Mouse (Mus musculus): ENCODE results near the gene Sgsm1. TPM values are rescaled to one million over a fixed set of nuclear protein-coding genes. Genes with fewer than 3 reads are reported as not detected.
A peak's percentile ranks its signal among the peaks of the same experiment; 100 is the strongest.

Gene Sgsm1
- polyA plus RNA-seq, 1 experiment: 11.7 TPM

GRCm38 (mm10) chr5:113332899-113333298 is 22.3 kb upstream of the Sgsm1 start:
- TF ChIP-seq EP300 (IDR thresholded peaks at IDR 0.05; ENCODE audit: insufficient read depth, low read depth, low read length) (0 out of 2 replicates have a peak, but pooled peaks have one; percentile 28), CTCF (IDR thresholded peaks at IDR 0.05; ENCODE audit: low read depth, low read length) (no peak), POLR2A (IDR thresholded peaks at IDR 0.05; ENCODE audit: insufficient read depth, low read length) (no peak)
- H3K9ac ChIP-seq (ENCODE audit: low read depth, poor library complexity, severe bottlenecking): peak overlapping the region; percentile 49
- H3K27ac ChIP-seq (ENCODE audit: insufficient read depth, low read length): 0 out of 2 replicates have a peak overlapping the region, but pooled peaks have one; percentile 54

DNA sequence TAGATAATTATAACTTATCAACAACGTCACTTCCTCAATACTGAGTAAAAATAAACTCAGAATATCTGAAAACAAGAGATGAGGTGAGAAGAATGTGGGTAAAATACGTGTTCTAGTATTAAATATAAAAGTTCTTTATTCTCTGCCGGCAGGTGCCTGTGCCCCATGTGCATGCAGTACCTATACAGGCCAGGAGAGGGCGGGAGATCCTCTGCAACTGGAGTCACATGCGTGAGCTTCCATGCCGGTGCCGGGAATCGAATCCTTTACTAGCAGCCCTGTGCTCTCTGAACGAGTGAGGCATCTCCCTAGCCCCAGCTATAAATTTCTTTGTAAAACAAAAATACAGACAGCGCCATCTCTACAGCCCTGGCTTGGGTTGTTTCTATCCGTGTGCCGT is 21.7 kb upstream of the Sgsm1 start:
- Histone ChIP-seq H3K4me1 (ENCODE audit: control insufficient read depth, insufficient read depth, low read length) (peaks cover 9% of the 10 kb centered on the region), H3K27me3 (ENCODE audit: control insufficient read depth, insufficient read depth, low read length, poor library complexity, severe bottlenecking) (no peaks in the 10 kb centered on the region), H3K4me3 (ENCODE audit: low read depth, low read length) (peak overlapping the region; percentile 49)

More at GRCm38 (mm10) chr5:113332899-113333298, 22.3 kb upstream of the Sgsm1 start:
- H3K4me1 ChIP-seq (ENCODE audit: control insufficient read depth, insufficient read depth, low read length): peaks cover 11% of the 10 kb centered on the region
- H3K27me3 ChIP-seq (ENCODE audit: control insufficient read depth, insufficient read depth, low read length, poor library complexity, severe bottlenecking): no peaks in the 10 kb centered on the region
- H3K4me3 ChIP-seq (ENCODE audit: low read depth, low read length): no peak overlapping the region
- H3K36me3 ChIP-seq (ENCODE audit: control insufficient read depth, insufficient read depth, low read length, poor library complexity, severe bottlenecking): no peaks in the 10 kb centered on the region
- H3K9me3 ChIP-seq (replicated peaks; ENCODE audit: control insufficient read depth, insufficient read depth, low read length, poor library complexity, severe bottlenecking): no peaks in the 10 kb centered on the region

GRCm38 (mm10) chr5:113330202-113330601 is 19.6 kb upstream of the Sgsm1 start:
- Histone ChIP-seq H3K4me3 (ENCODE audit: low read depth, low read length) (no peak overlapping the region), H3K9ac (ENCODE audit: low read depth, poor library complexity, severe bottlenecking) (no peak overlapping the region), H3K27me3 (ENCODE audit: control insufficient read depth, insufficient read depth, low read length, poor library complexity, severe bottlenecking) (no peaks in the 10 kb centered on the region), H3K27ac (ENCODE audit: insufficient read depth, low read length) (peak overlapping the region; percentile 94), H3K9me3 (replicated peaks; ENCODE audit: control insufficient read depth, insufficient read depth, low read length, poor library complexity, severe bottlenecking) (no peaks in the 10 kb centered on the region), H3K36me3 (ENCODE audit: control insufficient read depth, insufficient read depth, low read length, poor library complexity, severe bottlenecking) (no peaks in the 10 kb centered on the region), H3K4me1 (ENCODE audit: control insufficient read depth, insufficient read depth, low read length) (peaks cover 17% of the 10 kb centered on the region)
- TF ChIP-seq EP300 (IDR thresholded peaks at IDR 0.05; ENCODE audit: insufficient read depth, low read depth, low read length) (peak; percentile 97), POLR2A (IDR thresholded peaks at IDR 0.05; ENCODE audit: insufficient read depth, low read length) (no peak)

More for the DNA sequence above, 21.7 kb upstream of the Sgsm1 start:
- H3K9me3 ChIP-seq (replicated peaks; ENCODE audit: control insufficient read depth, insufficient read depth, low read length, poor library complexity, severe bottlenecking): no peaks in the 10 kb centered on the region
- no peak for TF ChIP-seq POLR2A (IDR thresholded peaks at IDR 0.05; ENCODE audit: insufficient read depth, low read length)
- TF ChIP-seq CTCF (IDR thresholded peaks at IDR 0.05; ENCODE audit: low read depth, low read length): peak; percentile 89
- TF ChIP-seq EP300 (IDR thresholded peaks at IDR 0.05; ENCODE audit: insufficient read depth, low read depth, low read length): peak; percentile 73
- H3K27ac ChIP-seq (ENCODE audit: insufficient read depth, low read length): peak overlapping the region; percentile 54
- peak overlapping the region; percentile 49 for H3K9ac ChIP-seq (ENCODE audit: low read depth, poor library complexity, severe bottlenecking)
- no peaks in the 10 kb centered on the region for H3K36me3 ChIP-seq (ENCODE audit: control insufficient read depth, insufficient read depth, low read length, poor library complexity, severe bottlenecking)

DNA sequence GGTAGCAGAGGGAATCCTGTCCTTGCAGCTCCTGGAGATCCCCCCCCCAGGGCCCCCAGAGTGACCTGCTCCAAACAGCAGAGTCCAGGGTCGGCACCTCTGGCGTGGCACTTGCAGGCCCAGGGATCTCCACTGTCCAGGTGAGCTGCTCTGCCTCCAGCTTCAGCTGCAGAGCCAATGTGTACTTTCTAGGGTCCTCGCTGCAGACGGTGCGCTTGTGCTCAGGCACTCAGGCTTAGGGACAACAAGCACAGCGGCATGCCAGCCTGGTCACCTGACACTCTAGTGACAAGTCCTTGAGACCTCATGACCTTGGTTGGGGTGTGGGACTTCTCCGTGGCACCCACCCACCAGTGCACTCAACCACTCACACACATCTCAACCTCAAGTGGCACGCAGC is 18.9 kb upstream of the Sgsm1 start:
- peak overlapping the region; percentile 94 for H3K27ac ChIP-seq (ENCODE audit: insufficient read depth, low read length)
- H3K4me3 ChIP-seq (ENCODE audit: low read depth, low read length): no peak overlapping the region
- peaks cover 19% of the 10 kb centered on the region for H3K4me1 ChIP-seq (ENCODE audit: control insufficient read depth, insufficient read depth, low read length)
- H3K9me3 ChIP-seq (replicated peaks; ENCODE audit: control insufficient read depth, insufficient read depth, low read length, poor library complexity, severe bottlenecking): no peaks in the 10 kb centered on the region
- peak; percentile 69 for TF ChIP-seq EP300 (IDR thresholded peaks at IDR 0.05; ENCODE audit: insufficient read depth, low read depth, low read length)
- TF ChIP-seq POLR2A (IDR thresholded peaks at IDR 0.05; ENCODE audit: insufficient read depth, low read length): no peak
- no peaks in the 10 kb centered on the region for H3K27me3 ChIP-seq (ENCODE audit: control insufficient read depth, insufficient read depth, low read length, poor library complexity, severe bottlenecking)
- no peak overlapping the region for H3K9ac ChIP-seq (ENCODE audit: low read depth, poor library complexity, severe bottlenecking)
- no peaks in the 10 kb centered on the region for H3K36me3 ChIP-seq (ENCODE audit: control insufficient read depth, insufficient read depth, low read length, poor library complexity, severe bottlenecking)

- Histone ChIP-seq H3K9me3 (replicated peaks; ENCODE audit: control insufficient read depth, insufficient read depth, low read length, poor library complexity, severe bottlenecking) (no peaks in the 10 kb centered on the region), H3K27ac (ENCODE audit: insufficient read depth, low read length) (peak overlapping the region; percentile 86), H3K4me3 (ENCODE audit: low read depth, low read length) (peak overlapping the region; percentile 76), H3K4me1 (ENCODE audit: control insufficient read depth, insufficient read depth, low read length) (peaks cover 12% of the 10 kb centered on the region), H3K27me3 (ENCODE audit: control insufficient read depth, insufficient read depth, low read length, poor library complexity, severe bottlenecking) (no peaks in the 10 kb centered on the region), H3K36me3 (ENCODE audit: control insufficient read depth, insufficient read depth, low read length, poor library complexity, severe bottlenecking) (peaks cover 2% of the 10 kb centered on the region; the same call in 1 of the 2 replicates), H3K9ac (ENCODE audit: low read depth, poor library complexity, severe bottlenecking) (peak overlapping the region; percentile 32)
- TF ChIP-seq EP300 (IDR thresholded peaks at IDR 0.05; ENCODE audit: insufficient read depth, low read depth, low read length) (peak; percentile 88), CTCF (IDR thresholded peaks at IDR 0.05; ENCODE audit: low read depth, low read length) (no peak), POLR2A (IDR thresholded peaks at IDR 0.05; ENCODE audit: insufficient read depth, low read length) (peak; percentile 23)
Observed at GRCm38 (mm10) chr5:113323784-113324638, 13.4 kb upstream of the Sgsm1 start.

DNA sequence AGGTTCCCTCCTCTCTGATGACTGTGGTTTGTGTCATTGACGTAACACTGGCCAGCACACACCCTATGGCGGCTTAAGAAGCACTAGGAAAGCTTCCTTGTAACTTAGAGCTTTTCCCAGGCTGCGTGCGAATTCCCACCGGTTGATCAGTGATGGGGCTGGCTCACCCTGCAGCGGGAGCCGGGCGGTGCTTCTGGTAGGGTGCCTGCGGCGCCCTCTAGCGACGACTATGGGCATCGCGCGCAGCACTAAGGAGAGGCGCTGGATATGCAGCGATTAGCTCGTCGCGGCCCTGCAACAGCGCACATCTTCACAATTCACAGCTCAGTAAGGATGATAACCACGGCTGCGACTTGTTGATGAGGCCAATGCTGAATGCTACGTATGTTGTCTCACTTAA is 3.4 kb upstream of the Sgsm1 start:
- peaks cover 1% of the 10 kb centered on the region for H3K4me1 ChIP-seq (ENCODE audit: control insufficient read depth, insufficient read depth, low read length)
- no peaks in the 10 kb centered on the region for H3K9me3 ChIP-seq (replicated peaks; ENCODE audit: control insufficient read depth, insufficient read depth, low read length, poor library complexity, severe bottlenecking)
- H3K27me3 ChIP-seq (ENCODE audit: control insufficient read depth, insufficient read depth, low read length, poor library complexity, severe bottlenecking): no peaks in the 10 kb centered on the region
- H3K27ac ChIP-seq (ENCODE audit: insufficient read depth, low read length): no peak overlapping the region
- no peaks in the 10 kb centered on the region for H3K36me3 ChIP-seq (ENCODE audit: control insufficient read depth, insufficient read depth, low read length, poor library complexity, severe bottlenecking)
- H3K4me3 ChIP-seq (ENCODE audit: low read depth, low read length): peak overlapping the region; percentile 33
- TF ChIP-seq CTCF (IDR thresholded peaks at IDR 0.05; ENCODE audit: low read depth, low read length) (peak; percentile 92), EP300 (IDR thresholded peaks at IDR 0.05; ENCODE audit: insufficient read depth, low read depth, low read length) (0 out of 2 replicates have a peak, but pooled peaks have one; percentile 5), POLR2A (IDR thresholded peaks at IDR 0.05; ENCODE audit: insufficient read depth, low read length) (no peak)
- H3K9ac ChIP-seq (ENCODE audit: low read depth, poor library complexity, severe bottlenecking): no peak overlapping the region

Measured in ES-Bruce4 (cell line).